Mouse (Mus musculus): ENCODE data around the gene Nkd2.

DNA sequence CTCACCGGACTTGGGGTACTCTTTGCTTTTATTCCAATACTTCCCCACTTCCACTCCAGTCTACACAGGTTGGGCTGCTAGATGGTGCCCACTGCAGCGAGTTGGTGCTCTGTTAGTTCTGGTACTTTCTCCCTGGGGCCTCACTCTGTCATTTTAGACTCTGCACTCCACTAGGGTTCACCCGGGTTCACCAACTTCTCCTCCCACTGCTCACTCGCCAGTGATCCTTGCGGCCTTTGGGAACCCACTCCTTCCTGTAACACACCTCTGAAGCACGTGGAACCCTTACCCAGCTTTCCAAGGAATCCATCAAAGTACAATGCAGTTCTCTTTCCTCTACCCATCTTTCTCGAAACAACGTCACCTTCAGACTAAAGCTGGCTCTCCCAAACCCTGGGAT is 9.7 kb downstream of the Nkd2 start:
- TF ChIP-seq POLR2A (IDR thresholded peaks at IDR 0.05; ENCODE audit: borderline replicate concordance, low read depth, low read length) = no peak
- no peak for TF ChIP-seq CTCF (IDR thresholded peaks at IDR 0.05; ENCODE audit: low read depth, low read length)

Measured in bone marrow macrophage, adult 2 months (primary cell).